Mouse (Mus musculus) cerebellum, postnatal 14 days (tissue): ENCODE data around the gene Zfp280d.

Experiments
- DNase-seq, 2 experiments: peaks; one replicate each; pipeline ENCODE4 v3.0.0; 2021; ENCODE audit warnings: mixed read lengths in 2 of 2

The Zfp280d gene

GRCm38 (mm10) chr9:72274677-72275076, at the start of gene Zfp280d:
Zfp280d (plus strand) TSS chr9:72274860.
- DNase-seq: peak; percentile 94 to 95

- DNase-seq: no peak
Observed at GRCm38 (mm10) chr9:72226536-72226935, 48.1 kb upstream of the Zfp280d start.

GRCm38 (mm10) chr9:72252656-72253055, 22.0 kb upstream of the Zfp280d start:
- DNase-seq: no peak

DNA sequence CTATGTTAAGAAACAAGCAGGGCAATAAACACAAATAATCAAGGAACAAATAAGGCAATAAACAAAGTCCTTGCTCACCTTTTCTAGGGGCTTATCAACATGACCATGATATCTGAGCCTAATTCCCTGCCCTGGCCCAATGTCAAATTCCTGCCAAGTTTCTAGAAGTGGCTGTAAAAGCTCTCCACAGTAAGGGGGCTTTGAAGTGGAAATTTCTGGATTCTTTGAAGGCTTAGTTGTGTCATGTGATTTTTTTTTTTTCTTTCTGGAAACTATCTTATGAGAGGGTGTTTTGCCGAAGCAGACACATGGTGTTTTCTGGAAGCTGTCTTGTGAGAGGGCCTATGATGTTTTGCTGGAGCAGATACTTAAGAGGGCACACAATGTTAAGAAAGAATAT, 19.4 kb upstream of the Zfp280d start:
- no peak for DNase-seq

GRCm38 (mm10) chr9:72256646-72257045, 18.0 kb upstream of the Zfp280d start:
- DNase-seq: no peak

DNA sequence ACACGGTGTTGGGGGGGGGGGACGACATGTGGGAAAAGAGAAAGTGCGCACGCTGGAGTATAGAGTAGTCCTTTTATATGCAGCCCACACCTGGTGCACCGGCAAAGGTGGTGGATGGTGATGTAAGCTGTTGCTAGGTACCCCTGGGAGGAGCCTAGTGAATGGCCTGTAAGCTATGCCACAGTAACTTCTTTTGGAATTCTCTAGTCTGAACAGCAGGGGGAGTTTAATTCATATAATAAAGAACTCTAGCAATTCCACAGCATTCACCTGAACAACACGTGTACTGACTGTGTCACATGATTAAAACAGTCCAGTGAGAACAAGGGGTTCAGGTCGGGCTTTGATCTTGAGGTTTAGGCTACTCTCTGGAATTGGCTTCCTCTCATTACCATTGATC, 14.3 kb upstream of the Zfp280d start:
- DNase-seq: no peak

DNA sequence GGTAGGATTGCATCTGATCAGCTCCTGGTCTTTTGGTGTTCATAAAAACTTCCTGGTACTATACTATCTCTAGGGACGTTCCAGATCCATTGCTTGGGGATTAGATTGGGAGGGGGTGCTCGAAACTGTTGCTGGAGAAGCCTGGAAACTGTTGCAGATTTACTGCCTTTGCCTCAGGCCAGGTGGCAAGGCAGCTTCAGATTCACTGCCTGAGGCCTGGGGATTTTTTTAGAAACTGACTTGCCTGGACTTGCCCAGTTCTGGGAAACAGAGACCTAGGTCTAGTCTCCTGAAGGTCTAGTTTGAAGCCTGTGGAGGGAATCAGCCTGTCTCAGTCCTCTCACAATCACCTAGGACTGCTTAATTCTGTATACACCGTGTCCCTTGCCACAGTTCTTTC, 9.8 kb upstream of the Zfp280d start:
- no peak for DNase-seq

DNA sequence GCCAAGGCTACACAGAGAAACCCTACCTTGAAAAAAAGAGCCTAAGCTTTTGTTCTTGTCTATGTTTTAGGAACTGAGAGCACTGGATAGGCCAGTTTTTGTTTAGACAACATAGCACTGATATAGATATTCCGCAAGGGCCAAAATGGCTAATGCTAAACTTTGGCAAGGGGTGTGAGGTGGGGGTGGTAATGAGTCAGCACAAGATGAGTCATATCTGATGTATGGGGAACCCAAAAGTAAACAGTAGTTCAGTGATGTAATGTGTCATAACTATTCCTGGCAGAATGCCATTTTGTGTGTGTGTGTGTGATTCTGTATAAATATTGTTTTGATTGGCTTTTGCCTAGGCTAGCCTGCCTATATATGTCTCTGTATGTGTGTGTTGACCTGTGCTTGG, 4.5 kb upstream of the Zfp280d start:
- no peak for DNase-seq

DNA sequence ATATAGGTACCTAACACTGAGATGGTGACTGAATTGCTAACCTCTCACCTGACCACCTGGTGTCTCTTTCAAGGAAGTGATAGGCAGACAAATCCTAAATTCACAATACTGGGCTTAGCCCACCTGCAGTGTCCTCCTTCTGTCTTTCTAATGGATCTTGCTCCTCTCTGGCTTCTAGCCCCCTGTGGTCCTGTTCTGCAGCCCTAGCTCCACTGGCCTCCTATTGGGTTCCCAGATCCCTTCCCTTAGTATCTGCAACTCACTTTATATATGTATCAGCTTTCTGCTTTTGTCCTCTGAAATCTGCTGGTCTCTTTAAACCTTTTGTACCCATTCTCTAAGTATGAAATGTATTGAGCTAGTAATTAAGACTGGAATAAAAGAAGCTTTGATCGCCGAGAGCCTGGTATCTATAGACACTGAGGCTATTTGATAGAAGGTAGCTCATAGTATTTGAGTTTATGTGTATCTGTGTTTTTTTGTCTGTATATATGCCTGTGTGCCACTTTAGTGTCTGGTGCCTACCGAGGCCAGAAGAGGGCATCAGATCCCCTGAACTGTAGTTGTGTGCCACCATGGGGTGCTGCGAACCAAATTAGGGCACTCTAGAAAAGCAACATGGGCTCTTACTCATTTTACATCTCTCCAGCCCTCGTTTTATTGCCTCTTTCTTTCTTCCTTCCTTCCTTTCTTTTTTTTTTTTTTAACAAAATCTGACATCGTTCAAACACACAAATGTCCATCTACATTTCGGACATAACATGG, 832 bp upstream of the Zfp280d start:
- peak in 1 of 2 experiments; percentile 7 for DNase-seq

- DNase-seq: peak; percentile 77 to 80
Observed at GRCm38 (mm10) chr9:72275101-72275978, 680 bp downstream of the Zfp280d start.

DNA sequence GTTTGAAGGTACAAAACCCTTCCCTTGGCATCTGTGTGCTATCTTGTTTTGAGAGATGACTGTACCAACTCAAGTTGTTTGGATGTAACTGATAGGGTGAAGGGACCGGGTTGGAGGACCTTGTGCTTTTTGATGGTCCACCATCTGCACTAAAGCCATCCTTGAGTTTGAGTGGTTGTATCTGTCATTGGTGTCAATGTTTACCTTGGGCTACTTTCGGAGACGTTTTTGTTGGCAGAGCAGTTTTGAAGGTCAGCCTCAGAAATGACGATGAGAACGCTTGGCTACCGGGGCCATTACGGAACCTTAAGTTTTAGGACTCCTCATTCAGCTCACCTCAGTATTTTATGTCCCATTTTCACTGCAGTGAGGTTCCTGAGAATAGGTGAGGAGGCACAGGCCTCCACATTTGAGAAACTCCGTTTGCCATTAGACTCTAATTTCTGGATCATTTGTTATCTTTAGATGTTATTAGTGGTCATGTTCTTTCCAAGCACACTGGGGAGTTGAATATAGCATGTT, 1.4 kb downstream of the Zfp280d start:
- peak; percentile 17 to 41 for DNase-seq

GRCm38 (mm10) chr9:72276941-72277340, 2.3 kb downstream of the Zfp280d start:
- DNase-seq: no peak

DNA sequence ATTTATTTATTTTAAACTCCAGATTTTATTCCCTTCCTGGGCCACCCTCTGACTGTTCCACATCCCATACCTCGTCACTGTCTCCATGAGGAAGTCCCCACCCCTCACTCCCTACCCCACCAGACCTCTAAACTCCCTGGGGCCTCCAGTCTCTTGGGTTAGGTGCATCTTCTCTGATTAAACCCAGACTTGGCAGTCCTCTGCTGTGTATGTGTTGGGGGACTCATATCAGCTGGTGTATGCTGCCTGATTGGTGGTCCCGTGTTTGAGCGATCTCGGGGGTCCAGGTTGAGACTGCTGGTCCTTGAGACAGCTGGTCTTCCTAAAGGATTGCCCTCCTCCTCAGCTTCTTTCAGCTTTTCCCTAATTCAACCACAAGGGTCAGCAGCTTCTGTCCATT, 5.3 kb downstream of the Zfp280d start:
- DNase-seq: no peak

- DNase-seq: no peak
Observed at GRCm38 (mm10) chr9:72287696-72288095, 13.0 kb downstream of the Zfp280d start.

- DNase-seq: no peak
Observed at GRCm38 (mm10) chr9:72288210-72288609, 13.6 kb downstream of the Zfp280d start.

- no peak for DNase-seq
Observed at GRCm38 (mm10) chr9:72289094-72289493, 14.4 kb downstream of the Zfp280d start.

DNA sequence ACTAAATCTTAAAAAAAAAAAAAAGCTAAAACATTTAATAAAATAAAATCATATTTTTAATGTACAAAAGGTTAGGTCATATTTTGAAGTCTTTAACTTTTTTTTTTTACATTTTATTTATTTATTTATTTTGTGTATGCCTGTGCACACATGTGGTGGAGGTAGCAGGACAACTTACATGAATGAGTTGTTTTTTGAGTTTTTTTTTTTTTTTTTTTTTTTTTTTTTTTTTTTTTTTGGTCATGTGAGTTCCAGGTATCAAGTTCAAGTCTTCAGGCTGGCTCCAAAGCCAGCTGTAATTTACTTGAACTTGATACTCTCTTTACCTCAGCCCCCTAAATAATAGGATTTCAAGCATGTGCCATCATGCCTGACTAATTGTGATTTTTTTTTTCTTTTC, 19.4 kb downstream of the Zfp280d start:
- no peak for DNase-seq

GRCm38 (mm10) chr9:72309765-72310164, 35.1 kb downstream of the Zfp280d start:
- no peak for DNase-seq

DNA sequence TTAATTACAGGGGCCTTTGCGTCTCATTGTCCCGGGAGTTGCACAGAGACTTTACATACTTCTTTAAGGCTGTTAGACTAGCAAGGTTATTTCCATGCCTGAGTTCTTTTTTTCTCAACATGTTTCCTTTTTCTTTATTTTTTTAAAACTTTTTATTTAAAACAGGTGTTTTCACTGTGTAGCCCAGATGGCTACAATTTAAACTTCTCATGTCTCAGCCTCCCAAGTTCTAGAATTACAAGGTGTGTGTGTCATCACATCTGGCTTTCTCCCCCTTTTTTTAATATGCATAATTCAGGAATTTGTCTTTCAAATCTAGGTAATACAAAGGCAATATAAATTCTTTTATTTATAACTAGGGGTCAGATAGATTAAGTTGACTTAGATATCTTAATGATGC, 58.6 kb downstream of the Zfp280d start:
- DNase-seq: no peak

DNA sequence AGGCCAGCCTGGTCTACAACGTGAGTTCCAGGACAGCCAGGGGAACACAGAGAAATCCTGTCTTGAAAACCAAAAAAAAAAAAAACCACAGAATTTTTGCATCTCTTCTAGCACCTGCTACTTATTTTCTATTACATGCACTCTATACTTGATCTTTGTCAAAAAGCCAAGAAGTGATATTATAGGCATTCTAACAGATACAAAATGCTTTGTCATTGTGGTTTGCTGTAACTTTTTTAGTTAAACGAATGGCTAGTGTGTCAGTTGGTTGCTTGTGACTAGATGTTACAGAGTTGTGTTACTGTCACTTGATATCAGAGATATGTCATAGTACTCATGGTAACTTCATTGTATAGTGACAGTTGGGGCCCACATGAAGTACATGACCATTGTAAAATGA, 61.4 kb downstream of the Zfp280d start:
- no peak for DNase-seq

GRCm38 (mm10) chr9:72339119-72339518, 64.5 kb downstream of the Zfp280d start:
- DNase-seq: no peak

GRCm38 (mm10) chr9:72343844-72344243, 69.2 kb downstream of the Zfp280d start:
- peak in 1 of 2 experiments; percentile 10 for DNase-seq

DNA sequence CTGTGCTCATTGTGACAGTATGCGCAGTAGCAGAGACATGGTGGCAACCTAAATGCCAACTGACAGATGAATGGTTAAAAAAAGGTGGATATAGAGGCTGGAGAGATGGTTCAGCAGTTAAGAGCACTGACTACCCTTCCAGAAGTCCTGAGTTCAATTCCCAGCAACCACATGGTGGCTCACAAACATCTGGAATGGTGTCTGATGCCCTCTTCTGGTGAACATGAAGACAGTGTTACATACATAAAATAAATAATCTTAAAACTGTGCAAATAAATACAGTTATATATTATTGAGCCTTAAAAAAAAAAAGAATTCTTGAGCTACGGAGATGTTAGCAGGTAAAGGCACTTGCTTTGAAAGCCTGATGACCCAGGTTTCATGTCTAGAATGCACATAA, 97.7 kb downstream of the Zfp280d start:
- no peak for DNase-seq

GRCm38 (mm10) chr9:72374074-72374473, 99.4 kb downstream of the Zfp280d start:
- peak; percentile 17 to 61 for DNase-seq
